Mouse (Mus musculus): ENCODE measurements at regions not wholly inside any gene's neighbourhood (a gene's known extent, or its start where the extent isn't known, plus 50 kb on each side); places are given as distances from the start of the nearest gene placed in this dataset.

GRCm38 (mm10) chr19:36293177-36293969 lies 54.7 kb upstream of the Pcgf5 start:
- WGBS, result 68% methylated on average over 6 of the region's 6 CpGs
- no peaks in the 10 kb centered on the region for H3K36me3 ChIP-seq
- no peak overlapping the region for H3K27ac ChIP-seq

More at GRCm38 (mm10) chr19:36293177-36293969, 54.7 kb upstream of the Pcgf5 start:
- H3K4me3 ChIP-seq, result no peak overlapping the region
- DNase-seq (ENCODE audit: low spot score), result no peak
- no peaks in the 10 kb centered on the region for H3K4me1 ChIP-seq
- H3K27me3 ChIP-seq (ENCODE audit: low read depth, poor library complexity, severe bottlenecking), result no peaks in the 10 kb centered on the region
- H3K9me3 ChIP-seq (replicated peaks), result no peaks in the 10 kb centered on the region

All from limb, embryonic 10.5 days (tissue).